In the genomic region with DNA sequence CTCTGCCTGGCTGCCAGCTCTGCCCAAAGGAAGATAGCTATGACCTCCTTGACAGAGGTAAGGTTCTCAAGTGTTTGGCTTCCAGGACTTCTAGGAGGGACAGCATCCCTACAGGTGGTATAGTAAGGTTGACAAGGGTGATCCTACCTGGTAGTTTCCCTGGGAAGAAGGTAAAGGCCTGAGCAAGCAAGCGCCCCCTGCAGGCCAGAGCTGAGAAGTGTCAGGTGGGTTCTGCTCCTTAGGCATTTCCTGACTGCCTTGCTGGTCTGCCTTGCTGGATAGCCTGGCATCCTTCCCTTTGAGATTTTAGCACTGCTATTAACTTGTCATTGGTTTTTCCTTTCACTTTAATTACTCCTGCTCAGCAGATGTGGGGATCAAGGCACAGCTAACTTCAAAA, we compare ENCODE assay signal across 11 mouse cellular contexts.
DNase-seq lines count a peak whose midpoint lies in the region; ATAC-seq and TF ChIP-seq lines count a peak whose summit lies in the region.
"Had no signal": no experiment of that assay in that cellular context is flagged by ENCODE, and none has a peak within 500 bp of the region (broad histone marks: within the 10 kb centered on the region; RNA-seq: fewer than 3 reads in every experiment).

No protein-coding gene starts in this region.

- H3K4me2 ChIP-seq in lung, postnatal 0 days (replicated peaks; ENCODE audit: low read depth, low read length), result no peak overlapping the region
- no peak overlapping the region for H3K4me2 ChIP-seq in stomach, postnatal 0 days (replicated peaks; ENCODE audit: low read depth)
- H3K4me2 ChIP-seq: heart, embryonic 15.5 days; midbrain, embryonic 12.5 days had no signal

- peak; percentile 14; the same call in 1 of the 2 replicates for ATAC-seq in lung, postnatal 0 days
- peak; percentile 26; the same call in 1 of the 2 replicates for ATAC-seq in stomach, postnatal 0 days (ENCODE audit: low FRiP score, low TSS enrichment)

- no peaks in the 10 kb centered on the region for H3K9me3 ChIP-seq in lung, postnatal 0 days (ENCODE audit: low read length)
- no peaks in the 10 kb centered on the region for H3K9me3 ChIP-seq in stomach, postnatal 0 days (ENCODE audit: control insufficient read depth, low read length)
- H3K9me3 ChIP-seq: heart, embryonic 15.5 days; midbrain, embryonic 12.5 days had no signal

- no peak for TF ChIP-seq POLR2A in brain, embryonic 14.5 days (IDR thresholded peaks at IDR 0.05; ENCODE audit: borderline replicate concordance, extremely low read depth, insufficient read depth, insufficient read length, poor library complexity, severe bottlenecking)

- H3K36me3 ChIP-seq in lung, postnatal 0 days (ENCODE audit: insufficient read depth, low read length), result no peaks in the 10 kb centered on the region
- no peaks in the 10 kb centered on the region for H3K36me3 ChIP-seq in stomach, postnatal 0 days (ENCODE audit: control insufficient read depth, insufficient read depth, low read length)
- H3K36me3 ChIP-seq: heart, embryonic 15.5 days; midbrain, embryonic 12.5 days had no signal

- H3K9ac ChIP-seq in lung, postnatal 0 days (replicated peaks; ENCODE audit: low read depth), result no peak overlapping the region
- H3K9ac ChIP-seq in stomach, postnatal 0 days (ENCODE audit: low read length), result no peak overlapping the region
- H3K9ac ChIP-seq: heart, embryonic 15.5 days; midbrain, embryonic 12.5 days had no signal

- no peak for TF ChIP-seq EP300 in lung, postnatal 0 days (IDR thresholded peaks at IDR 0.05)
- no peak for TF ChIP-seq EP300 in stomach, postnatal 0 days (optimal IDR thresholded peaks at IDR 0.05)

- WGBS in lung, postnatal 0 days, result 0% methylated on average over 1 of the region's 1 CpGs
- WGBS in stomach, postnatal 0 days, result 0% methylated on average over 1 of the region's 1 CpGs

- DNase-seq in adrenal gland, postnatal 14 days, result peak; percentile 18
- no peak for DNase-seq in adrenal gland, adult 18-20 months (ENCODE audit: low spot score in 2 of 2)
- DNase-seq in lung, postnatal 0 days (ENCODE audit: low spot score), result no peak
- no peak for DNase-seq in lung, postnatal 14 days
- DNase-seq in brain, embryonic 14.5 days (ENCODE audit: low read depth), result no peak
- DNase-seq in stomach, postnatal 0 days (ENCODE audit: low spot score), result peak; percentile 72
- no peak for DNase-seq in heart, adult 11 months
- no peak for DNase-seq in heart, adult 9 months (ENCODE audit: low spot score in 2 of 2)
- DNase-seq: right cerebral cortex, postnatal 4 days had no signal

- peak; percentile 64 for TF ChIP-seq CTCF in lung, postnatal 0 days (IDR thresholded peaks at IDR 0.05)
- peak; percentile 38; the same call in 1 of the 2 replicates for TF ChIP-seq CTCF in brain, embryonic 14.5 days (IDR thresholded peaks at IDR 0.05; ENCODE audit: borderline replicate concordance, extremely low read depth, insufficient read depth, insufficient read length)
- peak; percentile 74 for TF ChIP-seq CTCF in stomach, postnatal 0 days (IDR thresholded peaks at IDR 0.05; ENCODE audit: low read depth)

- H3K4me1 ChIP-seq in lung, postnatal 0 days (ENCODE audit: insufficient read depth, low read depth, low read length), result no peaks in the 10 kb centered on the region
- H3K4me1 ChIP-seq in stomach, postnatal 0 days (replicated peaks; ENCODE audit: control insufficient read depth, insufficient read depth), result no peaks in the 10 kb centered on the region
- H3K4me1 ChIP-seq: heart, embryonic 15.5 days; midbrain, embryonic 12.5 days had no signal

- no peak overlapping the region for H3K4me3 ChIP-seq in lung, postnatal 0 days (ENCODE audit: low read depth, low read length)
- no peak overlapping the region for H3K4me3 ChIP-seq in stomach, postnatal 0 days (ENCODE audit: low read depth, low read length)
- H3K4me3 ChIP-seq: heart, embryonic 15.5 days; midbrain, embryonic 12.5 days had no signal

- H3K27me3 ChIP-seq in lung, postnatal 0 days (replicated peaks; ENCODE audit: insufficient read depth, low read length), result no peaks in the 10 kb centered on the region
- H3K27me3 ChIP-seq in stomach, postnatal 0 days (ENCODE audit: control insufficient read depth, insufficient read depth, low read length), result no peaks in the 10 kb centered on the region
- H3K27me3 ChIP-seq: midbrain, embryonic 12.5 days had no signal

- no peak overlapping the region for H3K27ac ChIP-seq in lung, postnatal 0 days (ENCODE audit: low read length)
- H3K27ac ChIP-seq in stomach, postnatal 0 days (replicated peaks), result no peak overlapping the region
- H3K27ac ChIP-seq: heart, embryonic 15.5 days; midbrain, embryonic 12.5 days had no signal

Comparison
In these comparisons a context has a peak if more than half of its experiments do, and no peak if none do; other contexts are left out.
1. DNase-seq: peak in adrenal gland, postnatal 14 days (single experiment) and stomach, postnatal 0 days (single experiment); none in adrenal gland, adult 18-20 months (0 of 2), lung, postnatal 0 days (single experiment), lung, postnatal 14 days (single experiment), brain, embryonic 14.5 days (single experiment), heart, adult 11 months (single experiment) and heart, adult 9 months (0 of 2).
2. Peak in every context shown above with its lines, with median percentiles within 50 percentile points of each other: CTCF ChIP-seq.